ENCODE assay signal across 9 mouse cellular contexts in the genomic region with DNA sequence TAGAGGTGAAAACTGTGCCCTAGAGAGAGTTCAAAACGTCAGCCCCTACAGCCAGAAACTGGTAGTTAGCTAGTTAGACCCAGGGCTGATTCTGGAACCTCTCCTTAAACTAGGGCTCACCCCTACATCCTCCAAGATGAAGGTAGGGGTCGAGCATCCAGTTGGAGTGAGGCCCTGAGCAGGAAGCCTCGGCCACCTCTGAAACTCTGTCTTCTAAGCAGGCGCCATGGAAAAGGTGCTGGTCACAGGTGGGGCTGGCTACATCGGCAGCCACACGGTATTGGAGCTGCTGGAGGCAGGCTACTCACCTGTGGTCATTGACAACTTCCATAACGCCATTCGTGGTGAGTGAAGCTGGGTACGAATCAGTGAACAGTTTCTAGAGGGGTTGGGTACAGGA. TPM values are rescaled to one million over a fixed set of nuclear protein-coding genes. Genes with fewer than 3 reads are reported as not detected.
DNase-seq lines count a peak whose midpoint lies in the region; ATAC-seq and TF ChIP-seq lines count a peak whose summit lies in the region.
"Had no signal": no experiment of that assay in that cellular context is flagged by ENCODE, and none has a peak within 500 bp of the region (broad histone marks: within the 10 kb centered on the region; RNA-seq: fewer than 3 reads in every experiment).

No protein-coding gene starts in this region.

- peak overlapping the region; percentile 89 for H3K4me2 ChIP-seq in heart, embryonic 15.5 days
- peak overlapping the region; percentile 90 for H3K4me2 ChIP-seq in intestine, embryonic 15.5 days (replicated peaks)

- no peaks in the 10 kb centered on the region for H3K9me3 ChIP-seq in heart, embryonic 15.5 days (replicated peaks)
- no peaks in the 10 kb centered on the region for H3K9me3 ChIP-seq in megakaryocyte, embryonic 14.5 days
- no peaks in the 10 kb centered on the region for H3K9me3 ChIP-seq in intestine, embryonic 15.5 days

- no peak for ATAC-seq in heart, embryonic 15.5 days (replicated peaks; ENCODE audit: insufficient number of reproducible peaks, insufficient read depth, low FRiP score, low read depth)
- no peak for ATAC-seq in megakaryocyte, adult 5-6 weeks (ENCODE audit: poor library complexity, severe bottlenecking)
- no peak for ATAC-seq in intestine, embryonic 15.5 days
- ATAC-seq: forebrain, embryonic 14.5 days had no signal

- no peak for TF ChIP-seq POLR2A in small intestine, adult 2 months (IDR thresholded peaks at IDR 0.05; ENCODE audit: low read depth, low read length)

- H3K9ac ChIP-seq in heart, embryonic 15.5 days = no peak overlapping the region
- peak overlapping the region; percentile 84; the same call in 1 of the 2 replicates for H3K9ac ChIP-seq in intestine, embryonic 15.5 days

- TF ChIP-seq CTCF in small intestine, adult 2 months (IDR thresholded peaks at IDR 0.05; ENCODE audit: extremely low read depth, insufficient read length, insufficient replicate concordance, low read depth, low read length) = no peak

- peaks cover 21% of the 10 kb centered on the region for H3K4me1 ChIP-seq in heart, embryonic 15.5 days (replicated peaks)
- peaks cover 68% of the 10 kb centered on the region for H3K4me1 ChIP-seq in megakaryocyte, embryonic 14.5 days
- H3K4me1 ChIP-seq in intestine, embryonic 15.5 days (replicated peaks) = peaks cover 17% of the 10 kb centered on the region
- H3K4me1 ChIP-seq in small intestine, adult 2 months (ENCODE audit: control insufficient read depth, insufficient read depth, insufficient read length, low read length) = peaks cover 6% of the 10 kb centered on the region

- peak overlapping the region; percentile 75; the same call in 1 of the 2 replicates for H3K4me3 ChIP-seq in heart, embryonic 15.5 days
- H3K4me3 ChIP-seq in megakaryocyte, embryonic 14.5 days (replicated peaks) = peak overlapping the region; percentile 95
- peak overlapping the region; percentile 78; the same call in 1 of the 2 replicates for H3K4me3 ChIP-seq in intestine, embryonic 15.5 days (replicated peaks)
- peak overlapping the region; percentile 32 for H3K4me3 ChIP-seq in small intestine, adult 2 months (ENCODE audit: low read depth, low read length)

- no peak overlapping the region for H3K27ac ChIP-seq in heart, embryonic 15.5 days
- peak overlapping the region; percentile 86 for H3K27ac ChIP-seq in intestine, embryonic 15.5 days
- H3K27ac ChIP-seq in small intestine, adult 2 months (ENCODE audit: insufficient read depth, low read depth, low read length) = peak overlapping the region; percentile 83

- no peak for DNase-seq in heart, adult 8-10 months (ENCODE audit: low spot score)
- DNase-seq in ovary, postnatal 10 days (ENCODE audit: low spot score) = no peak
- no peak for DNase-seq in retina, embryonic 14.5 days (ENCODE audit: low spot score)

- no peaks in the 10 kb centered on the region for H3K27me3 ChIP-seq in heart, embryonic 15.5 days
- H3K27me3 ChIP-seq in megakaryocyte, embryonic 14.5 days (replicated peaks) = no peaks in the 10 kb centered on the region
- no peaks in the 10 kb centered on the region for H3K27me3 ChIP-seq in intestine, embryonic 15.5 days (replicated peaks)
- H3K27me3 ChIP-seq in small intestine, adult 2 months (ENCODE audit: control insufficient read depth, insufficient read depth, low read length) = no peaks in the 10 kb centered on the region

- WGBS in heart, embryonic 15.5 days = 79% methylated on average over 9 of the region's 9 CpGs
- WGBS in intestine, embryonic 15.5 days = 83% methylated on average over 9 of the region's 9 CpGs
- WGBS in small intestine, adult 2 months = 60% methylated on average over 9 of the region's 9 CpGs

- peaks cover 46% of the 10 kb centered on the region for H3K36me3 ChIP-seq in heart, embryonic 15.5 days
- H3K36me3 ChIP-seq in megakaryocyte, embryonic 14.5 days (replicated peaks; ENCODE audit: low read length) = peaks cover 77% of the 10 kb centered on the region
- H3K36me3 ChIP-seq in intestine, embryonic 15.5 days = peaks cover 37% of the 10 kb centered on the region
- peaks cover 53% of the 10 kb centered on the region for H3K36me3 ChIP-seq in small intestine, adult 2 months (ENCODE audit: control insufficient read depth, insufficient read depth, low read length)

RNA-seq across cellular contexts. Expression of gene Gale, which starts 1.6 kb away (rescaled TPM):
- 17.6 and 24.8 TPM in 2 replicates for polyA plus RNA-seq in heart, embryonic 15.5 days (2015; fragmentation: Nextera tagmentation; extraction: Ambion mirVana)
- 1 to 10 TPM; 1.2 to 3.2 (median 1.6) TPM for total RNA-seq in heart, adult 8-10 months (2022)
- polyA plus RNA-seq in megakaryocyte, embryonic 14.5 days (2012; ENCODE audit: insufficient read depth, low replicate concordance) = 71.2 and 91.8 TPM in 2 replicates
- 6.4 and 7.6 TPM in 2 replicates for total RNA-seq in megakaryocyte, adult 5-6 weeks (2015)
- 10.0 and 11.6 TPM in 2 replicates for total RNA-seq in megakaryocyte, adult 5-6 weeks (2017)
- 82.5 and 108 TPM in 2 replicates for polyA plus RNA-seq in intestine, embryonic 15.5 days (2015; fragmentation: Nextera tagmentation; extraction: Ambion mirVana)
- 116 and 163 TPM in 2 replicates for polyA plus RNA-seq in small intestine, adult 2 months (2012; rRNA removed)

RNA-seq across cellular contexts. Expression of gene Lypla2, which starts 7.3 kb away (rescaled TPM):
- 59.6 and 79.0 TPM in 2 replicates for polyA plus RNA-seq in heart, embryonic 15.5 days (2015; fragmentation: Nextera tagmentation; extraction: Ambion mirVana)
- total RNA-seq in heart, adult 8-10 months (2022) = 10 to 100 TPM; 32.5 to 38.4 (median 35.9) TPM
- 295 and 453 TPM in 2 replicates for polyA plus RNA-seq in megakaryocyte, embryonic 14.5 days (2012; ENCODE audit: insufficient read depth, low replicate concordance)
- 49.7 and 51.4 TPM in 2 replicates for total RNA-seq in megakaryocyte, adult 5-6 weeks (2015)
- 21.4 and 25.3 TPM in 2 replicates for total RNA-seq in megakaryocyte, adult 5-6 weeks (2017)
- polyA plus RNA-seq in intestine, embryonic 15.5 days (2015; fragmentation: Nextera tagmentation; extraction: Ambion mirVana) = 99.4 and 108 TPM in 2 replicates
- 79.6 and 166 TPM in 2 replicates for polyA plus RNA-seq in small intestine, adult 2 months (2012; rRNA removed)

RNA-seq across cellular contexts. Expression of gene Hmgcl, which starts 18.9 kb away (rescaled TPM):
- polyA plus RNA-seq in heart, embryonic 15.5 days (2015; fragmentation: Nextera tagmentation; extraction: Ambion mirVana) = 80.2 and 82.4 TPM in 2 replicates
- total RNA-seq in heart, adult 8-10 months (2022) = 10 to 100 TPM; 83.3 to 91.3 (median 85.0) TPM
- polyA plus RNA-seq in megakaryocyte, embryonic 14.5 days (2012; ENCODE audit: insufficient read depth, low replicate concordance) = 27.0 and 31.8 TPM in 2 replicates
- total RNA-seq in megakaryocyte, adult 5-6 weeks (2015) = 60.7 and 76.8 TPM in 2 replicates
- 54.9 and 60.4 TPM in 2 replicates for total RNA-seq in megakaryocyte, adult 5-6 weeks (2017)
- polyA plus RNA-seq in intestine, embryonic 15.5 days (2015; fragmentation: Nextera tagmentation; extraction: Ambion mirVana) = 105 and 113 TPM in 2 replicates
- polyA plus RNA-seq in small intestine, adult 2 months (2012; rRNA removed) = 50.3 and 76.6 TPM in 2 replicates

RNA-seq across cellular contexts. Expression of gene Pithd1, which starts 22.0 kb away (rescaled TPM):
- polyA plus RNA-seq in heart, embryonic 15.5 days (2015; fragmentation: Nextera tagmentation; extraction: Ambion mirVana) = 34.0 and 57.7 TPM in 2 replicates
- total RNA-seq in heart, adult 8-10 months (2022) = 10 to 100 TPM; 20.8 to 23.4 (median 21.6) TPM
- polyA plus RNA-seq in megakaryocyte, embryonic 14.5 days (2012; ENCODE audit: insufficient read depth, low replicate concordance) = 41.3 and 62.6 TPM in 2 replicates
- total RNA-seq in megakaryocyte, adult 5-6 weeks (2015) = 14.9 and 18.5 TPM in 2 replicates
- 20.6 and 26.2 TPM in 2 replicates for total RNA-seq in megakaryocyte, adult 5-6 weeks (2017)
- polyA plus RNA-seq in intestine, embryonic 15.5 days (2015; fragmentation: Nextera tagmentation; extraction: Ambion mirVana) = 51.6 TPM in 2 replicates
- polyA plus RNA-seq in small intestine, adult 2 months (2012; rRNA removed) = 32.2 and 60.0 TPM in 2 replicates

RNA-seq across cellular contexts. Expression of gene Fuca1, which starts 44.6 kb away (rescaled TPM):
- 38.1 and 61.6 TPM in 2 replicates for polyA plus RNA-seq in heart, embryonic 15.5 days (2015; fragmentation: Nextera tagmentation; extraction: Ambion mirVana)
- total RNA-seq in heart, adult 8-10 months (2022) = 10 to 100 TPM; 29.8 to 40.8 (median 34.6) TPM
- polyA plus RNA-seq in megakaryocyte, embryonic 14.5 days (2012; ENCODE audit: insufficient read depth, low replicate concordance) = 19.9 and 22.2 TPM in 2 replicates
- total RNA-seq in megakaryocyte, adult 5-6 weeks (2015) = 72.1 and 86.7 TPM in 2 replicates
- 143 and 189 TPM in 2 replicates for total RNA-seq in megakaryocyte, adult 5-6 weeks (2017)
- 134 and 154 TPM in 2 replicates for polyA plus RNA-seq in intestine, embryonic 15.5 days (2015; fragmentation: Nextera tagmentation; extraction: Ambion mirVana)
- polyA plus RNA-seq in small intestine, adult 2 months (2012; rRNA removed) = 62.8 and 108 TPM in 2 replicates

Comparison
In these comparisons a context has a peak if more than half of its experiments do, and no peak if none do; other contexts are left out.
1. H3K4me3 ChIP-seq: peak in every context shown above with its lines; median percentile 95 in megakaryocyte, embryonic 14.5 days; 78 in intestine, embryonic 15.5 days; 75 in heart, embryonic 15.5 days; 32 in small intestine, adult 2 months.